Mouse (Mus musculus): Measurements from ENCODE around the gene Gal3st2.

DNA sequence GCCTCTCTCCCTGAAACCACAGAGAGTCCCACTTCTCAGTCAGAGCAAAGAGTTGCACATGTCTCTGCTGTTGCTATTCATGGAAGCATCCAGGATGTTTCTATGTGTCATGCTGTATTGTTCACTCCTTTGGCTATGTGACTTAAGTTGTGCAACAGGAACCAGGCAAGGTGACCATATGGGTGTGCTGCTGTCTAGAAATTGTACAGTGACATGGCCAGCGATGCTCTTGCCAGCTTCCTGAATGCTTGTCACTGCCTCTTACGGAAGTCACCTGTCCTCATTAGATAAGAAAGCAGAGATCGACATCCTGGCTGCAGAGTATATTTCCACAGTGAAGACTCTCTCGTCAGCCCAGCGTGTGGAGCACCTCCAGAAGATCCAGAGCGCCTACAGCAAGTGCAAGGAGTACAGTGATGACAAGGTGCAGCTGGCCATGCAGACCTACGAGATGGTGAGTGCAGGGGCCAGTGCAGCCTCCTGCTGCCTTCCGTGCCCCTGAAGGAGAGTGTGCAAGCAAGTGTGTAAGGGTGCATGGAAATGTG lies 49.5 kb upstream of the Gal3st2 start:
- TF ChIP-seq CTCF (IDR thresholded peaks at IDR 0.05; ENCODE audit: low read depth, low read length) = no peak
- no peak for TF ChIP-seq POLR2A (IDR thresholded peaks at IDR 0.05; ENCODE audit: borderline replicate concordance, low read depth, low read length)

All from bone marrow macrophage, adult 2 months (primary cell).